Mouse (Mus musculus): ENCODE data around the gene Cacna1s. TPM values are rescaled to one million over a fixed set of nuclear protein-coding genes. Genes with fewer than 3 reads are reported as not detected.

Gene Cacna1s
- total RNA-seq (2021), result 100 to 1,000 TPM; 763 to 788 TPM
- long read RNA-seq, experiment 1, full-length matches to known transcripts, result 51 of 572 reads
- long read RNA-seq, experiment 1, partial matches to known transcripts, result 515 of 572 reads
- long read RNA-seq, experiment 1, other reads (novel, unspliced or antisense), result 6 of 572 reads
- long read RNA-seq, experiment 2, full-length matches to known transcripts, result 140 of 565 reads
- long read RNA-seq, experiment 2, partial matches to known transcripts, result 407 of 565 reads
- long read RNA-seq, experiment 2, other reads (novel, unspliced or antisense), result 18 of 565 reads

DNA sequence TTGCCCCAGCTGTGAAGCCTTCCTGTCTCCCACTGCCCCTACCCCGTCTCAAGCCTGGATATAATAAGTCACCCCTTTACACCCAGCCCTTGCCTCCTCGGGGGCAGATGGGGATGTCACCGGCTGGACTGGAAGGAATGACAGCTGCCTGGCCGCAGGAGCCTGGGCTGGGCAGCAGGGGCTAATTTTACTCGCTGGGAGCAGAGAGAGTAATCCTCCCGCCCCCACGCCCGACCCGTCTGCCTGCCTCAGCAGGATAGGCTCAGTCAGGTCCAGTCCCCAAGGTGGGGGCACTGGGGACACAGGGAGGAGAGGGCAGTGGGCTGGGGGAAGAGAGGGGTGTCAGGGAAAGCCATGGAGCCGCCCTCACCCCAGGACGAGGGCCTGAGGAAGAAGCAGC, at the start of gene Cacna1s:
TSS of gene Cacna1s (plus strand) at position 204 of the 400 bp plus-strand sequence.
- DNase-seq, result peak; percentile 84

DNA sequence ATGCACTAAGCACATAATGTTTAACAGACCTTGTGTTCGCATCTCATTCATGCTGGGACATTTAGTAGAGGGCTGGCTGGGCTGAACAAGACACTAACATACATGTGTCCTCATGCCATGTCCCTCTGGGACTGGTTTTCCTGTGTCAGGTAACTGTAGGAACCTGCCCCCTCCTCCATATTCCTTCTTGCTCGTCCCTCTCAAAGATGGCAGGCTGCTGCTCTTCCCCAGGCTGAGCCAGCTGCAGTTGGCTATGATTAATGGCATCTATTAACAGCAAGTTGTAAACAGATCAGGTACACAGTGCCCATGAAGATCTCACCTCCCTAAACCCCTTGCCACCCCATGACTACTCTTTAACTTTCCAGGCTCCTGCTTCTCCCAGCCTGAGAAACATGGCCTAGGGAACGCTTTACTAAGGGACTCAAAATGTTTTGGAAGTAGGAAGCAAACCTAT, 46.2 kb upstream of the Cacna1s start, which contains the start of gene Igfn1:
TSS of gene Igfn1 (minus strand) at position 51 of the 457 bp plus-strand sequence.
- DNase-seq, result peak; percentile 8

DNA sequence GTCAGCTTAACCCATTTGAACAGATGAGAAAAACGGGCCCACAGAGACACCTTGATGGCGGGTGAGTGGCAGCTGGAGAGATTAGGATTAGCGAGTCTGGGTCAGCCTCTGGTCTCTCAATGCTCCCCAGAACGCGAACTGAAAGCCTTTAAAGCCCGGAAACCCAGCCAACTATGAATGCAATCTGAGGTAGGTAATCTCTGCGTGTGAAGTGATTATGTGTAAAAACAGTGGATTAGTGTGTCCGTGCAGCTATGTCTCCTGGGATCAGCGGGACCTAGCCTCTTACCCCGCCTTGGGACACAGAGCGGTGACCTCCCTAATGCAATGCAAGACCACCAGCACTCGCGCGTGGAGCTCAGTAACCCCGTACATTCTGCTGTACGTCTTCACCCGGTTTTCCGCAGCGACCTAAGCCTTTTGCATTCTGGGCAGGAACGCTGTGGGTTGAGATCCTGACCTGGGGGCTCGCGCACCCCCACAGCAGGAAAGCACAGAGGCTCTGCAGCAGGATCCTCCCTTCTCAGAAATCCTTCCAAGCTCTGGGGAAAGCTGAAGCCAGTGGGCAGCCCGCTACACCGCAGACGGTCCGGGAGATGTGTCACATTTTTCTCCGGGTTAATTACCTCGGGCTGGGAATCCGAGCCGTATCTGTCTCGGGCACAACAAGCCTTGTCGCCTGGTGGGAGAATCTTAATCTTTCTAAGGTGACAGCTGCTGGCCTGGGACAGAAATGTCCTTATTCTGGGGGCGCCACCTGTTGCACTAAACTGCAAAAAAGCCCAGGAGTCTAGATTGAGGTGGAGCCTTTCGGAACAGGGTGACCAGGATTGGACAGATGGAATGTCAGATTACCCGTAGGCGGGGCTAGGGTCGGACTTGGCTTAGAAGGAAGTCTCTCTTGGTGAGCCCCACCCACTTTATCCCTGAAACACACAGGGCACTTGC, 45.1 kb upstream of the Cacna1s start, which contains the start of gene Tmem9:
TSS of gene Tmem9 (plus strand) at position 940 of the 948 bp plus-strand sequence.
- DNase-seq, result peak; percentile 89

GRCm38 (mm10) chr1:136008159-136008533, 44.4 kb upstream of the Cacna1s start:
- DNase-seq, result no peak

DNA sequence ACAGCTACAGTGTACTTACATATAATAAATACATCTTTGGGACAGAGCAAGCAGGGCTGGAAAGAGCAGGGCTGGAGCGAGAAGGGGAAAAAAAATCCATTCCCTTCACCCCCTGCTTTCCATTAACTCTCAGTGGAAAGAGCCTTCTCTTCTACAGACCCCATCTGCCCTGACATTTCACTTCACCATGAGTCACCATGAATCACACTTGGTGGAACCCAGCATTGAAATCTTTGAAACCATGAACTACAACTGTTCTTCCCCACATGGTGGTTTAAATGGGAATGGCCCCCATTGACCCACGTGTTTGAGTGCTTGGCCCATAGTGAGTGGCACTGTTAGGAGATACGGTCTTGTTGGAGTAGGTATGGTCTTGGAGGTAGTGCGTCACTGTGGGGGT, 42.3 kb upstream of the Cacna1s start:
- no peak for DNase-seq

DNA sequence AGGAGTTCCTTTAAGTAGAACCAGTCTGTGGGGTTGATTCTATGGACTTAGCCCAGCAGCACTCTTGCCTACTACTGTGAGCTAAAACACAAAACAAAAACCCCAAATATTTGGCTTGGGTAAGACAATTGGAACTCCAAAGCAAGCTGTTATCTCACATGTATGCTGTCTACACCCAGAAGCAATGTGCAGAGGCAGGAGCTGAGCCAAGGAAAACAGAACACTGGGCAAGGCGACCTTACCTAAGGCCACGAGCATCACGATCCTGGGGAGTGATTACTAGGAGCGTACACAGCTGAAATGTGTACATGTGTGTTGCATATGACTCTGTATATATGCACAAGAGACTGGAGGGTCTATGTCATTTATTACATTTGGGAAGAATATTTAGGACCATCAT, 39.0 kb upstream of the Cacna1s start:
- DNase-seq, result no peak

DNA sequence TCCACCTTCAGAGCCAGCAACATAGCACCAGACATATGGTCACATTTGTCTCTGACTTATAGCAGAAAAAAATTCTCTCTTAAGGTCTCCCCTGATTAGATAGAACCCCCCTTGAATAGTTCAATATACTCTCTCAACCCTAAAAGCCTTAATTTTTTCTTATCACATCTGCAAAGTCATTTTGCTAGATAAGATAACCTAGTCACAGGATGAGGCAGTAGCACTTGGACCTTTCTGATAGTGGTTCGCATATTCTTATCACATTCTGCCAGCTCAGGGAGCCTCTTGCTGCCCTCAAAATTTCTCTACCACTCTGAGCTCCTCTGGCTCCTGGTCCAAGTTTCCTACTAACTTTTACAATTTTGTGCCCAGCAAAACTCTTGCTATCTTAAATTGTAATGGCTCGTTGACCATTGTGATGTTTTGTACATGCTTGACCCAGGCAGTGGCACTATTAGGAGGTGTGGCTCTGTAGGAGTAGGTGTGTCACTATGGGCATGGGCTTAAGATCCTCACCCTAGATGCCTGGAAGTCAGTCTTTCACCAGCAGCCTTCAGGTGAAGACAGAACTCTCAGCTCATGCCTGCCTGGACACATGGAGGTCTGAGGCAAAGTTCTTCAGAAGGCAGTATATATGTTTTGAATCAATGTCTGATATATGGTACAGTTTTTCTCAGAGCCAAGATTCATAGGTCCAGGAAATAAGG, 37.6 kb upstream of the Cacna1s start:
- DNase-seq, result no peak

- DNase-seq, result no peak
These were observed 35.2 kb upstream of the Cacna1s start for GRCm38 (mm10) chr1:136017307-136017706.

GRCm38 (mm10) chr1:136017907-136018313, 34.6 kb upstream of the Cacna1s start:
- peak; percentile 89 for DNase-seq

GRCm38 (mm10) chr1:136018390-136019189, 34.0 kb upstream of the Cacna1s start:
- DNase-seq, result peak; percentile 17

DNA sequence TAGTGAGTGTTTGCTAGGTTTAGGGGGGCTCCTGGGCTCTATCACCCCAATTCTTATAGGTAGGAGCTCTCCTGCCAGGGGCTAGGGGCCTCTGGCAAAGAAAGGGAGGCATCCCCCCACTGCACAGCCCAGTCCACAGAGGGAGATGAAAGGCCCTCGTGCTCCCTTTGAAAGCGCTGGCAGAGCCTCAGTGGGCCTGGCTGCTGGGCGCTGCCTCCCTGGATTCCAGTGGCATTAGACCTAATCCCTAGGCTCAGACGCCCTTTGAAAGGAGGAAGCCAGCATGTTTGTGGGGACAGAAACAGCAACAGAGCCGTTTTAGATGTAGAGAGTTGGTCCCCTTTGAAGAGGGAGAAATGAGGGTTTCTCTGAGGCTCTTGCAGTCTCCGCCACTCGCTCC, 22.3 kb upstream of the Cacna1s start:
- DNase-seq, result no peak

DNA sequence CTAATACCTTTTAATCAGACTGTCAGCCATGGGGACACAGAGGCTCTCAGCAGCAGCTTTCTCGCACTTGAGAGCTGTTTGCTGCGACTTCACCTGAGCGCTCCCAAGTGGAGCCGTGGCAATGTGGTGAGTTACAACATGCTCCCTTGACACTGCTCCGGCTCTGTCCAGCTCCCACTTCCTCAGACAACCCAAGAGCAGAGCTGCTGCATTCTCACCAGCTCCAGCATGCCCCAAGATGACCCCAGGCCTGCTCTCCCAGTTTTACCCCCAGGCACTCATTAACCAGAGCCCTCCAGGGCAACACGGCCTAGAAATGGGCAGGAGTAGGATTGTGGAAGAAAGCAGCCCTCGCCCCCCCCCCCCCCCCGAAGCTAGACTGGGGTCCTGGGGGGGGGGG, 20.9 kb upstream of the Cacna1s start:
- DNase-seq, result no peak

GRCm38 (mm10) chr1:136032961-136033360, 19.6 kb upstream of the Cacna1s start:
- no peak for DNase-seq

- DNase-seq, result no peak
These were observed 13.6 kb upstream of the Cacna1s start for GRCm38 (mm10) chr1:136038746-136039538.

DNA sequence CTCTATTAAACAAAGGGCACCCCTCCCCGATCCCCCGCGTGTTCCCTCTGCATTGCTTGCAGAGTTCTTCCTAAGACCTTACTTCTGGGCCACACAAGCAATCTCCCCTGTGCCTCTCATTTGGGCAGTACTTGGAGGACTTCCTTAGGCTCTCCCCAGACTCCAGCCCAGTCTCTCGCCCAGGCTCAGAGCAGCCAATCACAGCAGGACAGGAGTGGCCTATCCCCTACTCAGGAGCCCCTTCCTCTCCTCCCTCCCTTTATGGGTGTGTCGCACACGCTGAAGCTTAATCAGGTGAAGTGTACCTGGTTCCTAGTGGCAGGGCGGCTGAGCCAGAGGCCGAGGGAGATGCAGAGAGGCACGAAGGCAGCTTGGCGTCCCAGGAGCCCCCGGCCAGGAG, 12.1 kb upstream of the Cacna1s start:
- no peak for DNase-seq

DNA sequence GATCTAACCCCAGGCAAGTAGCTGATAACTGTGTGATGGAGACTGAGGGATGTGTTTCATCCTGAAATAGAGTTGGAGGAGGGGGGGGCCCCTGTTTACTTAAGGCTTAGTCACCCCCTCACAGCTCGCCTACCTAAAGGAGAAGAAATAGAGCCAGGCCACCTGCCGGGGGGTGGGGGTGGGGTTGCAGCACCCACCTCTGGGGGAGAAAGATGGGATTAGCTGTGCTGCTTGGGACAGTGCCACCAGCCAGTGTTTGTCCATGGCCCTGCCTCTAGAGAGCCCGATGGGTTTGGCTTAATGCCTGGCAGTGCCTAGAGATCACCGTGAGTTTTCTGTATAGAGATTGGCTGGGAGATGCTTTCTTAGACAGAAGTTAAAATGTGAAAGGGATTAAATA, 11.7 kb upstream of the Cacna1s start:
- DNase-seq, result no peak

DNA sequence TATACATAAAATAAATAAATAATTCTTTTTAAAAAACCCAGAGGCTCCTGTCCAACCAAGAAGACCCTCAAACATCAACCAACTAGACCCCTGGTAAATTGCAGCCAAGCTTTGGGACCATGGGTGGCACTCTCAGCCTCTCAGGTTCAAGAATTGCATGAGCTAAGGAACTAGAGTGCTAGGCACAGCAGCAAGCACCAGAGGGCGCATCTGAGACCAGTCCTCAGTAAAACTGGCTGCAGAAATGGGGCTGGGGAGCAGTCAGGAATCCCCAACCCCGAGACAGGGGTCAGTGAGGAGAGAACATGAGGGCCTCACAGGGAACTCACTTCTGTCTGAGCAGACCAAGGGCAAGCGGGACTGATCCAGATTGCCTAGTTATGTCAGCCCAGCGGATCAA, 6.8 kb upstream of the Cacna1s start:
- DNase-seq, result no peak

DNA sequence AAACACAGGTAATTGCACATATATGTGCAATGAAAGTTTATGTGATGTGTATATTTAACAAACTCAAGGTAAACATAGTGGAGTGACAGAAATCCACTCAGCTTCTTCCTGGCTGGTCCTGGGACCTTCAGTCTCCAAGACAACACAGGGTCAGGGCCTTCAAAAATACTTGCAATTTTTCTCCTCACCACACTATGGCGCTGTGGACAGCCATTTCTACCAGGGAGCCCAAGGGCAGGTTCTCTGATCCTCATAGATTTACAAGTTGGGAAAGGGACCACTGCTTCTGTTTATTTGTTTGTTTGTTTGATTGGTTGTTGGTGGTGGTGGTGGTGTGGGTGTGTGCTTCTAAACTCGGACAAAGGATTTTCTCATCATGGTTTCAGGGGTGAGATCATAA, 5.1 kb upstream of the Cacna1s start:
- DNase-seq, result no peak

- no peak for DNase-seq
These were observed 4.7 kb upstream of the Cacna1s start for GRCm38 (mm10) chr1:136047894-136048293.

DNA sequence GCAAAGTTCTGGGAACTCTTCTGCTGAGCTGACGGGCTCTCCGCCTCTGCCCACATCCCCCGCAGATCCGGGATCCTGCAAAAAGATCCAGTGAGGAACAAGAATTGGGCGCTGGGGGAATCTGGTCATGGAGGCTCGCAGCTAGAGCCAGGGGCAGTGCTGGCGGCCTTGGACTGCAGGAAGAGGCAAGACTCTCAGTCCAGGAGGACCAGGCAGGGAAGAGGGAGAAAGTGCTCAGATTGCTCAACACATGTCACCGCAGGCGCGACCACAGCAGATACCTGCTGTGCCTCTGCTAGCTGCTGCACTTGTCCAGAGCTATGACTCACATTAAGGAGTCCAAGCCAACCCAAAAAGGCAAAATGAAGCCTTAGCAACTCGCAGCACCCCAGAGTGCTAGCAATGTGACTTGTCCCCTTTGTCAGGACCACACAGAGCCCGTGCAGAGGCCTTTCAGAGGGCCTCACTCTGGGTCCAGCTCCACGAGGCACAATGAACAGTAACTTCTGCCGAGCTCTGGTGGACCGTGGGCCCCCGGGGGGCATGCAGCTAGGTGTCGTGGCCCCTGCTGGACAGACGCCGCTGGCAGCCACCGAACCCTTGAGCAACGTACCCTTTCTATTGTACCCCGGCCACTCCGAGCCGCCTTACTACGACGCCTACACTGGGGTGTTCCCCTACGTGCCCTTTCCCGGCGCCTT, 2.1 kb upstream of the Cacna1s start, which contains the start of gene Ascl5:
TSS of gene Ascl5 (plus strand) at position 493 of the 701 bp plus-strand sequence.
- no peak for DNase-seq
